Mouse (Mus musculus): Measurements from ENCODE around the gene Dhx57.
"Not testable (repeated sequence)": the region's sequence is repeated elsewhere in the genome, so short reads cannot be mapped to it uniquely, and the experiment has no call there.

Dhx57 gene

GRCm38 (mm10) chr17:80290074-80290657 is at the start of gene Dhx57, which contains the start of gene Morn2:
TSS of gene Dhx57 (minus strand) at chr17:80290476.
TSS of gene Morn2 (plus strand) at chr17:80290203.
- peak; percentile 90 for DNase-seq (ENCODE audit: low spot score)

GRCm38 (mm10) chr17:80332386-80332785 is 42.1 kb upstream of the Dhx57 start:
- DNase-seq (ENCODE audit: low spot score) = no peak

GRCm38 (mm10) chr17:80326431-80326830 is 36.2 kb upstream of the Dhx57 start:
- DNase-seq (ENCODE audit: low spot score) = no peak

- no peak for DNase-seq (ENCODE audit: low spot score)
Observed at GRCm38 (mm10) chr17:80325456-80325855, 35.2 kb upstream of the Dhx57 start.

- DNase-seq (ENCODE audit: low spot score) = no peak
Observed at GRCm38 (mm10) chr17:80324521-80324920, 34.2 kb upstream of the Dhx57 start.

- no peak for DNase-seq (ENCODE audit: low spot score)
Observed at GRCm38 (mm10) chr17:80323658-80324057, 33.4 kb upstream of the Dhx57 start.

GRCm38 (mm10) chr17:80323015-80323414 is 32.7 kb upstream of the Dhx57 start:
- no peak for DNase-seq (ENCODE audit: low spot score)

- DNase-seq (ENCODE audit: low spot score) = no peak
Observed at GRCm38 (mm10) chr17:80322228-80322627, 32.0 kb upstream of the Dhx57 start.

- DNase-seq (ENCODE audit: low spot score) = no peak
Observed at GRCm38 (mm10) chr17:80312405-80312804, 22.1 kb upstream of the Dhx57 start.

- no peak for DNase-seq (ENCODE audit: low spot score)
Observed at GRCm38 (mm10) chr17:80311761-80312160, 21.5 kb upstream of the Dhx57 start.

GRCm38 (mm10) chr17:80307251-80307650 is 17.0 kb upstream of the Dhx57 start, which contains the start of gene Arhgef33:
TSS of gene Arhgef33 (plus strand) at chr17:80307407.
- no peak for DNase-seq (ENCODE audit: low spot score)

GRCm38 (mm10) chr17:80298844-80299243 is 8.6 kb upstream of the Dhx57 start:
- no peak for DNase-seq (ENCODE audit: low spot score)

GRCm38 (mm10) chr17:80295258-80295657 is 5.0 kb upstream of the Dhx57 start:
- DNase-seq (ENCODE audit: low spot score) = no peak

GRCm38 (mm10) chr17:80291148-80291547 is 872 bp upstream of the Dhx57 start:
- DNase-seq (ENCODE audit: low spot score) = no peak

GRCm38 (mm10) chr17:80289280-80290073 is 799 bp downstream of the Dhx57 start:
- no peak for DNase-seq (ENCODE audit: low spot score)

- DNase-seq (ENCODE audit: low spot score) = no peak
Observed at GRCm38 (mm10) chr17:80288012-80288411, 2.3 kb downstream of the Dhx57 start.

GRCm38 (mm10) chr17:80284446-80284845 is 5.8 kb downstream of the Dhx57 start:
- DNase-seq (ENCODE audit: low spot score) = no peak

GRCm38 (mm10) chr17:80279340-80280070 is 10.8 kb downstream of the Dhx57 start:
- DNase-seq (ENCODE audit: low spot score) = no peak

GRCm38 (mm10) chr17:80278255-80278654 is 12.0 kb downstream of the Dhx57 start:
- no peak for DNase-seq (ENCODE audit: low spot score)

- not testable (repeated sequence) for DNase-seq (ENCODE audit: low spot score)
Observed at GRCm38 (mm10) chr17:80270622-80271021, 19.7 kb downstream of the Dhx57 start.

- DNase-seq (ENCODE audit: low spot score) = no peak
Observed at GRCm38 (mm10) chr17:80268151-80268550, 22.1 kb downstream of the Dhx57 start.

- DNase-seq (ENCODE audit: low spot score) = no peak
Observed at GRCm38 (mm10) chr17:80267065-80267464, 23.2 kb downstream of the Dhx57 start.

GRCm38 (mm10) chr17:80255208-80255607 is 35.1 kb downstream of the Dhx57 start:
- DNase-seq (ENCODE audit: low spot score) = no peak
